Mouse (Mus musculus) stomach, embryonic 16.5 days (tissue): ENCODE results near the gene Susd1. TPM values are rescaled to one million over a fixed set of nuclear protein-coding genes. Genes with fewer than 3 reads are reported as not detected.

Source experiments
- ATAC-seq: fragments of 200-750 bp; cut with Nextera tagmentation; 2 replicates; pipeline ENCODE4 v1.8.0; 2017; ENCODE audit warnings: moderate number of reproducible peaks, moderate TSS enrichment; ENCODE audit not compliant: insufficient read depth, low FRiP score
- H3K27ac ChIP-seq: fragments of 300-500 bp; sonication (generic); 2 replicates; pipeline ENCODE4 v1.5.1; 2014; ENCODE audit warnings: low read length
- H3K27me3 ChIP-seq: fragments of 300-500 bp; sonication (generic); 2 replicates; pipeline ENCODE4 v1.6.1; 2014; ENCODE audit warnings: low read length, control low read depth, mixed read lengths; ENCODE audit not compliant: control insufficient read depth, insufficient read depth
- H3K36me3 ChIP-seq: fragments of 300-500 bp; sonication (generic); 2 replicates; pipeline ENCODE4 v1.6.1; 2014; ENCODE audit warnings: low read length; ENCODE audit not compliant: control insufficient read depth, insufficient read depth
- H3K4me1 ChIP-seq: fragments of 300-500 bp; sonication (generic); 2 replicates; pipeline ENCODE4 v1.6.1; 2014; ENCODE audit warnings: low read length, control low read depth, mixed read lengths; ENCODE audit not compliant: control insufficient read depth, insufficient read depth
- H3K4me2 ChIP-seq: fragments of 300-500 bp; sonication (generic); 2 replicates; pipeline ENCODE4 v1.6.1; 2014; ENCODE audit warnings: low read depth, low read length, mixed read lengths
- H3K4me3 ChIP-seq: fragments of 300-500 bp; sonication (generic); replicated peaks from 2 replicates; pipeline ENCODE4 v1.5.1; 2014; ENCODE audit warnings: mild to moderate bottlenecking, low read length
- H3K9ac ChIP-seq: fragments of 300-500 bp; sonication (generic); 2 replicates; pipeline ENCODE4 v1.6.1; 2014; ENCODE audit warnings: low read length
- H3K9me3 ChIP-seq: fragments of 300-500 bp; sonication (generic); replicated peaks from 2 replicates; pipeline ENCODE4 v1.6.1; 2016; ENCODE audit warnings: low read length, control low read depth; ENCODE audit not compliant: control insufficient read depth
- WGBS: fragments of 180-500 bp; shearing (Covaris S2); extraction: QIAGEN DNeasy Blood & Tissue Kit; methylation state at CpG from one replicate; pipeline ENCODE4 v1.1.7; 2014; 5-methylcytosine and 5-hydroxymethylcytosine counted together
- polyA plus RNA-seq: library from polyadenylated mRNA; unstranded; fragments of >200 nt; fragmentation: Nextera tagmentation; extraction: Ambion mirVana; gene quantifications from 2 replicates; pipeline ENCODE4 v1.2.1, GENCODE M21; 2015

The Susd1 gene
- polyA plus RNA-seq, 1 experiment from 2014 or later: 11.8 TPM

GRCm38 (mm10) chr4:59399343-59399742, 39.1 kb downstream of the Susd1 start:
- Histone ChIP-seq H3K27ac (no peak overlapping the region), H3K9ac (no peak overlapping the region), H3K4me1 (peaks cover 3% of the 10 kb centered on the region; the same call in 1 of the 2 replicates), H3K9me3 (no peaks in the 10 kb centered on the region), H3K4me3 (no peak overlapping the region), H3K36me3 (no peaks in the 10 kb centered on the region), H3K4me2 (no peak overlapping the region), H3K27me3 (no peaks in the 10 kb centered on the region)
- no peak for ATAC-seq
- 60% methylated on average over 4 of the region's 4 CpGs for WGBS

GRCm38 (mm10) chr4:59395528-59395927, 42.9 kb downstream of the Susd1 start:
- H3K4me2 ChIP-seq: no peak overlapping the region
- H3K27ac ChIP-seq: no peak overlapping the region
- no peak for ATAC-seq
- no peaks in the 10 kb centered on the region for H3K36me3 ChIP-seq
- H3K4me1 ChIP-seq: no peaks in the 10 kb centered on the region; the same call in 1 of the 2 replicates
- WGBS: 86% methylated on average over 2 of the region's 2 CpGs
- no peak overlapping the region for H3K4me3 ChIP-seq
- H3K9me3 ChIP-seq: no peaks in the 10 kb centered on the region
- H3K9ac ChIP-seq: no peak overlapping the region
- no peaks in the 10 kb centered on the region for H3K27me3 ChIP-seq

GRCm38 (mm10) chr4:59394155-59394554, 44.3 kb downstream of the Susd1 start:
- Histone ChIP-seq H3K4me1 (no peaks in the 10 kb centered on the region), H3K4me3 (no peak overlapping the region), H3K27me3 (no peaks in the 10 kb centered on the region), H3K9me3 (no peaks in the 10 kb centered on the region), H3K9ac (no peak overlapping the region), H3K27ac (no peak overlapping the region), H3K36me3 (no peaks in the 10 kb centered on the region), H3K4me2 (no peak overlapping the region)
- 95% methylated on average over 2 of the region's 2 CpGs for WGBS
- no peak for ATAC-seq

GRCm38 (mm10) chr4:59388447-59389030, 49.9 kb downstream of the Susd1 start:
- Histone ChIP-seq H3K27me3 (no peaks in the 10 kb centered on the region), H3K4me2 (peak overlapping the region; percentile 7), H3K36me3 (no peaks in the 10 kb centered on the region), H3K4me1 (peaks cover 14% of the 10 kb centered on the region), H3K27ac (peak overlapping the region; percentile 40), H3K9ac (0 out of 2 replicates have a peak overlapping the region, but pooled peaks have one; percentile 46), H3K4me3 (no peak overlapping the region), H3K9me3 (no peaks in the 10 kb centered on the region)
- 30% methylated on average over 13 of the region's 13 CpGs for WGBS
- no peak for ATAC-seq

GRCm38 (mm10) chr4:59387387-59388210, 50.8 kb downstream of the Susd1 start:
- no peaks in the 10 kb centered on the region for H3K27me3 ChIP-seq
- H3K4me1 ChIP-seq: peaks cover 14% of the 10 kb centered on the region
- peak overlapping the region; percentile 7; the same call in 1 of the 2 replicates for H3K4me2 ChIP-seq
- no peaks in the 10 kb centered on the region for H3K36me3 ChIP-seq
- ATAC-seq: peak; percentile 64; the same call in 1 of the 2 replicates
- no peak overlapping the region for H3K9ac ChIP-seq
- H3K27ac ChIP-seq: peak overlapping the region; percentile 40
- H3K9me3 ChIP-seq: no peaks in the 10 kb centered on the region
- no peak overlapping the region for H3K4me3 ChIP-seq
- 39% methylated on average over 13 of the region's 13 CpGs for WGBS

- H3K27me3 ChIP-seq: no peaks in the 10 kb centered on the region
- ATAC-seq: no peak
These were observed 53.1 kb downstream of the Susd1 start for GRCm38 (mm10) chr4:59385254-59385895.

GRCm38 (mm10) chr4:59383791-59384190, 54.6 kb downstream of the Susd1 start:
- ATAC-seq: no peak

More at GRCm38 (mm10) chr4:59385254-59385895, 53.1 kb downstream of the Susd1 start:
- H3K27ac ChIP-seq: no peak overlapping the region
- H3K4me3 ChIP-seq: no peak overlapping the region
- no peaks in the 10 kb centered on the region for H3K9me3 ChIP-seq
- 83% methylated on average over 10 of the region's 10 CpGs for WGBS
- no peak overlapping the region for H3K4me2 ChIP-seq
- peaks cover 14% of the 10 kb centered on the region for H3K4me1 ChIP-seq
- no peaks in the 10 kb centered on the region for H3K36me3 ChIP-seq
- H3K9ac ChIP-seq: no peak overlapping the region

GRCm38 (mm10) chr4:59382131-59382530, 56.3 kb downstream of the Susd1 start:
- Histone ChIP-seq H3K36me3 (no peaks in the 10 kb centered on the region), H3K27ac (no peak overlapping the region), H3K4me2 (0 out of 2 replicates have a peak overlapping the region, but pooled peaks have one; percentile 12), H3K4me1 (no peaks in the 10 kb centered on the region; the same call in 1 of the 2 replicates), H3K9me3 (no peaks in the 10 kb centered on the region), H3K4me3 (no peak overlapping the region), H3K9ac (no peak overlapping the region), H3K27me3 (no peaks in the 10 kb centered on the region)
- 39% methylated on average over 12 of the region's 12 CpGs for WGBS
- no peak for ATAC-seq

More at GRCm38 (mm10) chr4:59383791-59384190, 54.6 kb downstream of the Susd1 start:
- no peaks in the 10 kb centered on the region for H3K9me3 ChIP-seq
- peaks cover 11% of the 10 kb centered on the region for H3K4me1 ChIP-seq
- no peaks in the 10 kb centered on the region for H3K36me3 ChIP-seq
- no peak overlapping the region for H3K27ac ChIP-seq
- WGBS: 79% methylated on average over 3 of the region's 3 CpGs
- no peak overlapping the region for H3K4me2 ChIP-seq
- no peak overlapping the region for H3K4me3 ChIP-seq
- H3K27me3 ChIP-seq: no peaks in the 10 kb centered on the region
- no peak overlapping the region for H3K9ac ChIP-seq
